Mouse (Mus musculus) limb, embryonic 13.5 days (tissue): Measurements from ENCODE around the gene Nt5c2. TPM values are rescaled to one million over a fixed set of nuclear protein-coding genes. Genes with fewer than 3 reads are reported as not detected.

ENCODE experiments used
- ATAC-seq: fragments of 200-750 bp; cut with Nextera tagmentation; 2 replicates; pipeline ENCODE4 v1.8.0; 2017; ENCODE audit warnings: low read depth, moderate number of reproducible peaks, moderate TSS enrichment; ENCODE audit not compliant: low FRiP score
- H3K27ac ChIP-seq: fragments of 300-500 bp; sonication (generic); 2 replicates; pipeline ENCODE4 v1.5.1; 2015; ENCODE audit warnings: inconsistent platforms, mild to moderate bottlenecking, moderate library complexity
- H3K27me3 ChIP-seq: fragments of 300-500 bp; sonication (generic); 2 replicates; pipeline ENCODE4 v1.6.1; 2015; ENCODE audit warnings: mild to moderate bottlenecking, inconsistent platforms
- H3K36me3 ChIP-seq: fragments of 300-500 bp; sonication (generic); 2 replicates; pipeline ENCODE4 v1.6.1; 2015; ENCODE audit warnings: inconsistent platforms, mild to moderate bottlenecking, moderate library complexity
- H3K4me1 ChIP-seq: fragments of 300-500 bp; sonication (generic); 2 replicates; pipeline ENCODE4 v1.6.1; 2015; ENCODE audit warnings: inconsistent platforms
- H3K4me2 ChIP-seq: fragments of 300-500 bp; sonication (generic); replicated peaks from 2 replicates; pipeline ENCODE4 v1.6.1; 2015; ENCODE audit warnings: inconsistent platforms, mild to moderate bottlenecking, moderate library complexity
- H3K4me3 ChIP-seq: fragments of 300-500 bp; sonication (generic); 2 replicates; pipeline ENCODE4 v1.5.1; 2015; ENCODE audit warnings: moderate library complexity, mild to moderate bottlenecking, inconsistent platforms
- H3K9ac ChIP-seq: fragments of 300-500 bp; sonication (generic); 2 replicates; pipeline ENCODE4 v1.6.1; 2015; ENCODE audit warnings: mild to moderate bottlenecking, inconsistent platforms
- H3K9me3 ChIP-seq: fragments of 300-500 bp; sonication (generic); 2 replicates; pipeline ENCODE4 v1.6.1; 2016; ENCODE audit warnings: inconsistent platforms
- WGBS: fragments of 180-500 bp; shearing (Covaris S2); methylation state at CpG from one replicate; pipeline ENCODE4 v1.1.7; 2015; 5-methylcytosine and 5-hydroxymethylcytosine counted together
- polyA plus RNA-seq: library from polyadenylated mRNA; unstranded; fragments of >200 nt; fragmentation: Nextera tagmentation; extraction: Ambion mirVana; gene quantifications from 2 replicates; pipeline ENCODE4 v1.2.1, GENCODE M21; 2015

Gene Nt5c2
- polyA plus RNA-seq, 1 experiment from 2014 or later, result 86.8 TPM

GRCm38 (mm10) chr19:46846459-46846858, 168.5 kb downstream of the Nt5c2 start:
- 84% methylated on average over 5 of the region's 5 CpGs for WGBS
- no peaks in the 10 kb centered on the region for H3K27me3 ChIP-seq
- peaks cover 19% of the 10 kb centered on the region; the same call in 1 of the 2 replicates for H3K4me1 ChIP-seq
- no peak overlapping the region for H3K4me3 ChIP-seq
- H3K4me2 ChIP-seq, result no peak overlapping the region
- no peaks in the 10 kb centered on the region for H3K9me3 ChIP-seq
- H3K36me3 ChIP-seq, result no peaks in the 10 kb centered on the region
- no peak for ATAC-seq
- H3K27ac ChIP-seq, result no peak overlapping the region
- no peak overlapping the region for H3K9ac ChIP-seq

DNA sequence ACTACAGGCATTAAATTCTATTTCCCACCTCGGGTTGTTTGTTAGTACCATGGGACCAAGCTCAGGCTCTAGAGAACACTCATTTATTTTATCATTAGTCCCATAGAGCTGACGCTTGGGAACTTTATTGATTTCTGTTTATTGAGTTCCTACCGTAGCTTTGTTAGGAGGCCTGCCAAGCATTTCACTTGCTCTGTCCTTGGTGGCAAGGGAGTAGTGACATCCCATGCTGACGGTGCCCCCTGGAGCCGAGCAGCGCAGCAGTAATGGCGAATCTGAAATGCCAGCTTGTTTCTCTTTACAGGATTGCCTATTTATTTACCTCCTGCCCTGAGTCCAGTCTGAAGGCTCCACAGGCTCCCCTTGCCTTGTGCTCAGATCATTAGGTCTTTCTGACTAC, 168.9 kb downstream of the Nt5c2 start:
- Histone ChIP-seq H3K4me1 (peaks cover 19% of the 10 kb centered on the region; the same call in 1 of the 2 replicates), H3K4me2 (no peak overlapping the region), H3K27ac (no peak overlapping the region), H3K9me3 (no peaks in the 10 kb centered on the region), H3K27me3 (no peaks in the 10 kb centered on the region), H3K9ac (no peak overlapping the region), H3K36me3 (no peaks in the 10 kb centered on the region), H3K4me3 (no peak overlapping the region)
- WGBS, result 68% methylated on average over 7 of the region's 7 CpGs
- ATAC-seq, result no peak

GRCm38 (mm10) chr19:46843030-46843429, 171.9 kb downstream of the Nt5c2 start:
- no peaks in the 10 kb centered on the region for H3K27me3 ChIP-seq
- no peak overlapping the region for H3K4me2 ChIP-seq
- no peak overlapping the region for H3K4me3 ChIP-seq
- 80% methylated on average over 2 of the region's 2 CpGs for WGBS
- H3K9me3 ChIP-seq, result no peaks in the 10 kb centered on the region
- no peak overlapping the region for H3K27ac ChIP-seq
- no peak overlapping the region for H3K9ac ChIP-seq
- ATAC-seq, result no peak
- peaks cover 20% of the 10 kb centered on the region for H3K4me1 ChIP-seq
- H3K36me3 ChIP-seq, result no peaks in the 10 kb centered on the region

GRCm38 (mm10) chr19:46841016-46841415, 173.9 kb downstream of the Nt5c2 start:
- Histone ChIP-seq H3K9me3 (no peaks in the 10 kb centered on the region), H3K36me3 (no peaks in the 10 kb centered on the region), H3K9ac (no peak overlapping the region), H3K4me3 (no peak overlapping the region), H3K27ac (no peak overlapping the region), H3K4me2 (no peak overlapping the region), H3K4me1 (peaks cover 19% of the 10 kb centered on the region), H3K27me3 (no peaks in the 10 kb centered on the region)
- 84% methylated on average over 4 of the region's 4 CpGs for WGBS
- no peak for ATAC-seq

DNA sequence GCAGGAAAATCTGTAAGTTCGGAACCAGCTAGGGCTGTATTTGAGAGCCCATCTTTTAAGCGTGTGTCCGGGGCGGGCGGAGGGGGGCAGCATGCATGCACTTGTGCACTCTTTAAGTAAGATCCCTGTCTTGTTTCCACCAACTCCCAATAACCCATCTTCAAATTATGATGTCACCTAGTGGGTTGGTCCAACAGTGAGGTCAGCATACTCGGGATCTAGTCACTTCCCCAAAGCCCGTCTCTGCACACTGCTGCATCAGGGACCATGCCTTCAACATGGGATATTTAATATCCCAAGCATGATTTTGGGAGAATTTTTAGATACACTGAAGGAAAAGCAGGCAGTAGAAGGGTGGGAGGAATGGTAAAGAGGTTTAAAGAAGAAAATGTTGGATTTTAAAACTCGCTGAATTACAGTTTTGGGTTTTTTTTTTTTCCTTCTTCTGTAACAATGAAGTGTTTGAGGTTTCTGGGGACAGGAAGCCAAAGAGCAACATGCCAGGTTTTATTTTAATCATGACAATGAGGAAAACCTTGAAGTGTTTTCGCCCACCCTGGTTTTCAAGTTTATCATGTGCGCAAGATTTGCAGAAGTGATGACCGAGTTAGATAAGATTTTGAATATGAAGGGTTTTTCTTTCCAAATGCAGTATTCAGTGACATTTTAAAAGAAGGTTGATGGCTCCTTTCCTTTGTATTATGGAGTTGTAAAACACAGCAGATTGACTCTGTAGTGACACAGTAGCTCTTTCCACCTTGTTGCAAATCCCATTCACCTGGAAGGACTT, 177.5 kb downstream of the Nt5c2 start:
- H3K4me1 ChIP-seq, result peaks cover 16% of the 10 kb centered on the region
- no peak overlapping the region for H3K27ac ChIP-seq
- ATAC-seq, result no peak
- WGBS, result 85% methylated on average over 11 of the region's 11 CpGs
- H3K4me3 ChIP-seq, result no peak overlapping the region
- no peak overlapping the region for H3K9ac ChIP-seq
- no peaks in the 10 kb centered on the region for H3K9me3 ChIP-seq
- no peaks in the 10 kb centered on the region for H3K27me3 ChIP-seq
- H3K36me3 ChIP-seq, result no peaks in the 10 kb centered on the region
- H3K4me2 ChIP-seq, result no peak overlapping the region

GRCm38 (mm10) chr19:46836085-46836484, 178.9 kb downstream of the Nt5c2 start:
- no peak overlapping the region for H3K4me2 ChIP-seq
- ATAC-seq, result no peak
- no peaks in the 10 kb centered on the region for H3K9me3 ChIP-seq
- no peaks in the 10 kb centered on the region for H3K27me3 ChIP-seq
- peaks cover 16% of the 10 kb centered on the region for H3K4me1 ChIP-seq
- H3K36me3 ChIP-seq, result no peaks in the 10 kb centered on the region
- H3K4me3 ChIP-seq, result no peak overlapping the region
- H3K9ac ChIP-seq, result no peak overlapping the region
- 89% methylated on average over 3 of the region's 3 CpGs for WGBS
- H3K27ac ChIP-seq, result no peak overlapping the region

GRCm38 (mm10) chr19:46835339-46835738, 179.6 kb downstream of the Nt5c2 start:
- no peak for ATAC-seq
- Histone ChIP-seq H3K4me1 (peaks cover 12% of the 10 kb centered on the region), H3K27me3 (no peaks in the 10 kb centered on the region), H3K9ac (no peak overlapping the region), H3K36me3 (no peaks in the 10 kb centered on the region), H3K9me3 (no peaks in the 10 kb centered on the region), H3K27ac (no peak overlapping the region), H3K4me2 (no peak overlapping the region), H3K4me3 (no peak overlapping the region)
- WGBS, result 67% methylated on average over 4 of the region's 4 CpGs

DNA sequence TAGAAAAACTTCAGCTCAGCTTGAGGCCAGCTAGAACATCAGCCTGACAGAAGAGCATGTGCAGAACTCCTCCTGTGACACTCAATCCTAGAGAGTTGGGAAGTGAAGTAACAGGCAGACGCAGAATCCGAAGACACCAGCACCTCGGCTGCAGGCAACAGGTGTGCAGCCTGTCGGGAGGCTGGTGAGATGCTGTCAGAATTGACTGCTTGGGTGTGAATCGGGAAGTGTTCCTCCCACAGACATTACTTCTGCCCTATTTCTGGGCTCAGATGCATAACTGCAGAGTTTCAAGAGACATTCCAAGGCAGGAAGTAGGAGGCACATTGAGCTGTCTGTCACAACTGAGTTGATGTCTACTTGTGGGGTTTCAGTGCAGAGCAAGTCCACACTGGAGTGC, 180.7 kb downstream of the Nt5c2 start:
- 76% methylated on average over 5 of the region's 5 CpGs for WGBS
- Histone ChIP-seq H3K27me3 (no peaks in the 10 kb centered on the region), H3K36me3 (no peaks in the 10 kb centered on the region), H3K4me2 (no peak overlapping the region), H3K4me1 (peaks cover 4% of the 10 kb centered on the region), H3K9me3 (no peaks in the 10 kb centered on the region), H3K27ac (no peak overlapping the region), H3K9ac (no peak overlapping the region), H3K4me3 (no peak overlapping the region)
- ATAC-seq, result no peak

Other genes with a start within 250 kb of the Nt5c2 start
- gene Ina, start 455 bp downstream of the Nt5c2 start, polyA plus RNA-seq, result 0.98 and 2.2 TPM in 2 replicates
- gene Pcgf6, start 35.8 kb upstream of the Nt5c2 start, polyA plus RNA-seq, result 23.3 and 25.0 TPM in 2 replicates
- gene Taf5, start 52.6 kb upstream of the Nt5c2 start, polyA plus RNA-seq, result 5.7 and 5.8 TPM in 2 replicates
- gene Usmg5, start 75.5 kb upstream of the Nt5c2 start, polyA plus RNA-seq, result 1,251 and 1,259 TPM in 2 replicates
- 9.9 and 10.8 TPM in 2 replicates for gene Pdcd11, start 75.6 kb upstream of the Nt5c2 start, polyA plus RNA-seq
- 8.3 and 9.4 TPM in 2 replicates for gene Calhm2, start 123.1 kb upstream of the Nt5c2 start, polyA plus RNA-seq
- not detected in 2 replicates for gene Calhm1, start 129.1 kb upstream of the Nt5c2 start, polyA plus RNA-seq
- not detected in 2 replicates for gene Calhm3, start 142.6 kb upstream of the Nt5c2 start, polyA plus RNA-seq
- gene Neurl1a, start 163.7 kb upstream of the Nt5c2 start, polyA plus RNA-seq, result 7.9 and 8.2 TPM in 2 replicates